In genomic region chr12:21285508-21286242, GRCm38 (mm10) we compare ENCODE assay signal across 8 mouse cellular contexts. TPM values are rescaled to one million over a fixed set of nuclear protein-coding genes. Genes with fewer than 3 reads are reported as not detected.
A peak's percentile ranks its signal among the peaks of the same experiment; 100 is the strongest.
DNase-seq lines count a peak whose midpoint lies in the region; ATAC-seq lines count a peak whose summit lies in the region.

No protein-coding gene starts in this region.

- DNase-seq in embryo, embryonic 10 days (ENCODE audit: low spot score): peak; percentile 67
- no peak for DNase-seq in embryo, embryonic 9.5 days (ENCODE audit: extremely low spot score)
- peak; percentile 93 for DNase-seq in urinary bladder, adult 2 months (ENCODE audit: low spot score)
- no peak for DNase-seq in urinary bladder, postnatal 10 days (ENCODE audit: low spot score)
- DNase-seq in adrenal gland, postnatal 10 days: no peak
- no peak for DNase-seq in gastrocnemius, postnatal 25 days

- H3K27me3 ChIP-seq in intestine, embryonic 16.5 days (replicated peaks; ENCODE audit: control insufficient read depth, insufficient read depth, low read length): no peaks in the 10 kb centered on the region

- peak; percentile 87 for ATAC-seq in intestine, embryonic 16.5 days
- ATAC-seq in monocyte, adult 5-6 weeks (replicated peaks; ENCODE audit: insufficient number of reproducible peaks, low FRiP score, low TSS enrichment, poor library complexity, severe bottlenecking): peak; percentile 18; the same call in 1 of the 2 replicates

- under 1% methylated on average over 47 of the region's 47 CpGs for whole genome bisulfite sequencing in intestine, embryonic 16.5 days

- H3K27ac ChIP-seq in intestine, embryonic 16.5 days (ENCODE audit: low read length): peak overlapping the region; percentile 74

- H3K4me2 ChIP-seq in intestine, embryonic 16.5 days (ENCODE audit: low read depth, low read length): peak overlapping the region; percentile 69

- peaks cover 7% of the 10 kb centered on the region for H3K4me1 ChIP-seq in intestine, embryonic 16.5 days (ENCODE audit: control insufficient read depth, insufficient read depth, low read length)

- H3K4me3 ChIP-seq in intestine, embryonic 16.5 days (ENCODE audit: low read length): peak overlapping the region; percentile 93

- H3K36me3 ChIP-seq in intestine, embryonic 16.5 days (ENCODE audit: control insufficient read depth, insufficient read depth, low read length): no peaks in the 10 kb centered on the region

- H3K9ac ChIP-seq in intestine, embryonic 16.5 days (ENCODE audit: low read depth, low read length): peak overlapping the region; percentile 90

- no peaks in the 10 kb centered on the region for H3K9me3 ChIP-seq in intestine, embryonic 16.5 days (ENCODE audit: control insufficient read depth, low read length)

RNA-seq across cellular contexts. Expression of gene Itgb1bp1, which starts 0.4 kb away (rescaled TPM):
- 34.5 and 34.6 TPM in 2 replicates for polyA plus RNA-seq in urinary bladder, adult 2 months (2012; rRNA removed)
- 40.1 and 42.5 TPM in 2 replicates for polyA plus RNA-seq in intestine, embryonic 16.5 days (2015; fragmentation: Nextera tagmentation; extraction: Ambion mirVana)
- 25.2 to 56.4 TPM (median 39.1 TPM) in 3 replicates for total RNA-seq in monocyte, adult 5-6 weeks (2017)
- total RNA-seq in adrenal gland, postnatal 10 days (2021): 10 to 100 TPM; 58.7 to 63.3 TPM
- 10 to 100 TPM; 34.8 to 37.9 TPM for total RNA-seq in gastrocnemius, postnatal 25 days (2021)

RNA-seq across cellular contexts. Expression of gene Cpsf3, which starts 0.5 kb away (rescaled TPM):
- polyA plus RNA-seq in urinary bladder, adult 2 months (2012; rRNA removed): 46.1 and 52.6 TPM in 2 replicates
- polyA plus RNA-seq in intestine, embryonic 16.5 days (2015; fragmentation: Nextera tagmentation; extraction: Ambion mirVana): 94.2 and 105 TPM in 2 replicates
- 90.5 to 117 TPM (median 105 TPM) in 3 replicates for total RNA-seq in monocyte, adult 5-6 weeks (2017)
- total RNA-seq in adrenal gland, postnatal 10 days (2021): 10 to 100 TPM; 68.6 to 74.4 TPM
- 10 to 100 TPM; 19.0 to 20.1 TPM for total RNA-seq in gastrocnemius, postnatal 25 days (2021)

RNA-seq across cellular contexts. Expression of gene Iah1, which starts 30.5 kb away (rescaled TPM):
- polyA plus RNA-seq in urinary bladder, adult 2 months (2012; rRNA removed): 106 and 150 TPM in 2 replicates
- polyA plus RNA-seq in intestine, embryonic 16.5 days (2015; fragmentation: Nextera tagmentation; extraction: Ambion mirVana): 82.5 and 92.3 TPM in 2 replicates
- 10.9 to 21.8 TPM (median 14.6 TPM) in 3 replicates for total RNA-seq in monocyte, adult 5-6 weeks (2017)
- 10 to 100 TPM; 73.4 to 86.9 TPM for total RNA-seq in adrenal gland, postnatal 10 days (2021)
- total RNA-seq in gastrocnemius, postnatal 25 days (2021): 10 to 100 TPM in 1 of 2 experiments, 1 to 10 TPM in 1; 3.7 to 10.9 TPM

Comparison
In these comparisons a context has a peak if more than half of its experiments do, and no peak if none do; other contexts are left out.
1. DNase-seq: peak in embryo, embryonic 10 days (single experiment) and urinary bladder, adult 2 months (single experiment); none in embryo, embryonic 9.5 days (single experiment), urinary bladder, postnatal 10 days (single experiment), adrenal gland, postnatal 10 days (single experiment) and gastrocnemius, postnatal 25 days (single experiment).